Mouse (Mus musculus) gastrocnemius, adult 2 months (tissue): ENCODE data around the gene Clip4. TPM values are rescaled to one million over a fixed set of nuclear protein-coding genes. Genes with fewer than 3 reads are reported as not detected.
"Not testable (repeated sequence)": the region's sequence is repeated elsewhere in the genome, so short reads cannot be mapped to it uniquely, and the experiment has no call there.

Source experiments
- DNase-seq: peaks from one replicate; pipeline ENCODE4 v3.0.0; 2022
- H3K27ac ChIP-seq: fragments of 200-600 bp; 2 replicates; pipeline ENCODE4 v1.8.1; 2022; ENCODE audit warnings: mild to moderate bottlenecking
- H3K4me3 ChIP-seq: fragments of 200-600 bp; 2 replicates; pipeline ENCODE4 v1.8.1; 2022; ENCODE audit warnings: mild to moderate bottlenecking, moderate library complexity
- CTCF ChIP-seq: fragments of 200-600 bp; IDR thresholded peaks from 2 replicates; pipeline ENCODE4 v1.8.1; 2022; ENCODE audit warnings: antibody characterized with exemption, mild to moderate bottlenecking, moderate library complexity
- intact Hi-C: fragments of 180-260 bp; cut with DNase I; formaldehyde crosslinking; loops from one replicate; pipeline ENCODE4 v1.15.1; 2025
- long read RNA-seq, 2 experiments: library from polyadenylated mRNA; stranded (forward); transcript quantifications; one replicate each; pipeline ENCODE4 v2.0.0; 2021
- total RNA-seq, 2 experiments: library from RNA; stranded (reverse); gene quantifications; 2 replicates each; pipeline ENCODE4 v1.2.3; 2021

The Clip4 gene
- total RNA-seq: 100 to 1,000 TPM; 104 to 183 TPM
- long read RNA-seq, experiment 1, partial matches to known transcripts: 67 of 101 reads
- long read RNA-seq, experiment 1, other reads (novel, unspliced or antisense): 34 of 101 reads
- long read RNA-seq, experiment 2, partial matches to known transcripts: 17 of 96 reads
- long read RNA-seq, experiment 2, other reads (novel, unspliced or antisense): 78 of 96 reads

DNA sequence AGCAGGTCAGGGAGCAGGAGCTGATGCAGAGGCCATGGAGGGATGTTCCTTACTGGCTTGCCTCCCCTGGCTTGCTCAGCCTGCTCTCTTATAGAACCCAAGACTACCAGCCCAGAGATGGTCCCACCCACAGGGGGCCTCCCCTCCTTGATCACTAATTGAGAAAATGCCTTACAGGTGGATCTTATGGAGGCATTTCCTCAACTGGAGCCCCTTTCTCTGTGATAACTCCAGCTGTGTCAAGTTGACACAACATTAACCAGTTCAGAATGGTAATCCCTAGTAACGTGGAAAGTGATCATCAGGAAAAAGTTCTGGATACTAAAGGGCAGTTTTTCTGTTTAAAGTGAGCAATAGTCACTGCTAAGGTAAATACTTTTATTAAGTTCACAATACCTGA is at the start of gene Clip4:
Gene Clip4 (plus strand): TSS at position 301 of the 400 bp plus-strand sequence.
- H3K4me3 ChIP-seq, DNase-seq, H3K27ac ChIP-seq, intact Hi-C loops: not testable (repeated sequence)

DNA sequence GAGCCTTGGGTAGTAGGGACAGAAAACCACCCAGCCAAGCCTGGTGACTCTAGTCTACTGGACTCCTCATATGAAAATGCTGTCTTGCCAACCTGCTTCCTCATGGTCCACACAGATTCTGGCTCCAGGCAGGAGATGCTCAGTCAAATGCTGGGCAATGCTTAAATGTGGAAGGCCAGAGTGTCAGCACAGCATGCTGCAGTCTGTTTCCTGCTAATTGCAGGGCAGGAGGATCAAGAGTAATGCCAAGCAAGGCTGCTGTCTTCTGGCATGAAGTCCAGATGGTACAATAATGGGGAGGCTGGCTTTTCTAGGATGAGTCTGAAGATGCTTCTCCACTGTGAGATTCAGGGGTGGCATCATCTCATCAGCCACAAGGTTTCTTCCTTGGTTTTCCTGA is 47.8 kb upstream of the Clip4 start:
- DNase-seq: no peak
- Histone ChIP-seq H3K27ac (peak overlapping the region; percentile 88), H3K4me3 (no peak overlapping the region)
- intact Hi-C loops: no loop called here
- TF ChIP-seq CTCF: no peak

DNA sequence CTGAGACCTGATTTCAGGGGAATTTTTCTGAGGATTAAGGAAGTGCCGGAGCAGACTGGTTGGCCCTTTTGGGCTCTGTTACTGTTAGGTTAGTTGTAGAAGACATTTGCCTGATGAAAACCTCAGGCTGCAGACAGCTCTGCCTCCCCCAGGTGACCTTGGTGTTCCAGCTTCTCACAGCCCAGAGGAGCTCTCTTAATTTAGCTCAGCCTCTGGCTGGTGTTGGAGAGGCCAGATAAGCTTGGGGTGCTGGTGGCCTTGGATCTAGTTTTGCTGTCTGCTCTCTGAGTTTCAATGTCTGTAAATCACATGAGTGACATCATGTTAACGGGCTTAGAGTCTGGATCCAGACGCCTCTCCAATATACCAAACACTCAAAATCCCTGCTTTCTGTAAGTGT is 47.3 kb upstream of the Clip4 start:
- 0 out of 2 replicates have a peak, but pooled peaks have one; percentile 1 for TF ChIP-seq CTCF
- DNase-seq: peak; percentile 62
- no peak overlapping the region for H3K4me3 ChIP-seq
- H3K27ac ChIP-seq: peak overlapping the region; percentile 88
- intact Hi-C loops: no loop called here

DNA sequence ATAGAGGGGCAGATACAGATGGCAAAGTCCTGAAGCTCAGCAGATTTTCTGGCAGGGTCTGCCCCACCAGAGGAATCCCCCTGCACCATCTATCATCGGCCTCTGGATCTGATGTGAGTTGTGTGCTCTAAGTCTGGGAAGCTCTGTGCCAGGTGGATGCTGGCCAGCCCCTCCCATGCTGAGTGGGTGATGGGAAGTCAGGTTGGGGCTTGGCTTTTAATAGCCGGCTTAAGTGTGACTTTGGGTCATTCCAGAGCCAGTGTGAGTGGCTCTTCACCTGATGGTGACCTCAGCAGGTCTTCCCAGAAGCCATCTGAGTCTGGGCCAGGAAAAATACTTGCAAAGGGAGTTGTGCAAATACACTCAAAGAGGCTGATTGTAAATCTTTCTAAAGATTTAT is 37.6 kb upstream of the Clip4 start:
- intact Hi-C loops: loop anchor here (1.0 to 2.0 kb wide), 2 partner anchors 34 to 68 kb away; no protein-coding TSS in a partner anchor
- Histone ChIP-seq H3K27ac (peak overlapping the region; percentile 85), H3K4me3 (no peak overlapping the region)
- peak; percentile 89 for DNase-seq
- no peak for TF ChIP-seq CTCF

DNA sequence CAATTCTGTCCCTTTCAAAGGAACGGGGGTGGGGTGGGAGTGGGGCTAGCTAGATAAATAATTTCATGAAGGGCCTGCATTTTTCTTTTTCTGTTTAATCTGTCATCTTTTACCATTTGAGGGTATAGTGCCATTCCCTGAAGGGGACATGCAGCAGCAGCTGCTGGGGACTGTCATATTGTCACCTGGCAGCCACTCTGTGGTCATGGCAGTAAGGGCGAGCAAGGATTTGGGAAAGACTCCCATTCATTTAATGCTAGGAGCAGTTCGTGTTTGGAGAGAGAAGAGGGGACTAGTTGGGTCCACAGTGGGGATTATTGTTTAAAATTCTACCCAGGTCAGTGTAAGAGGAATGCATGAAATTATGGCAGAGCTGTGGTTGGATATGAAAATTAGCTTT is 31.8 kb upstream of the Clip4 start:
- no peak for TF ChIP-seq CTCF
- intact Hi-C loops: no loop called here
- H3K27ac ChIP-seq: peak overlapping the region; percentile 53
- peak; percentile 13 for DNase-seq
- no peak overlapping the region for H3K4me3 ChIP-seq

DNA sequence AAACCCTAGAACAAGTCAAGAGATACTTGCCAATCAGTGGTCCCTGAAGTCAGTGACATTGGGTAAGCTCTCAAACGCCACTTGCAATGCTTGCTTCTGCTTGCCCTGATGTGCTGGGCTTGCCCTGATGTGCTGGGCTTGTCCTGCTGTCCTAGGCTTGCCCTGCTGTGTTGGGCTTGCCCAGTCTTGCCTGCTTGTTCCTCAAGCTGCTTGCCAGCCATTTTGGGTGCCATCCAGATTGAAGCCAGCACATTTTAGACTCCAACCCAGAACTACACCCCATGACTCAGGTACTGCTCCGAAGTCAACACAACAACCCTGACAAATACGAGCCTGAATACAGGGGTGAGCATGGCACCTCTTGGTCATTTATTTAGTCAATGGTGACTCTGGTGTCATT is 26.1 kb upstream of the Clip4 start:
- no peak for DNase-seq
- intact Hi-C loops: loop anchor here (5.0 kb wide), 1 partner anchor 35 kb away; no protein-coding TSS in a partner anchor
- Histone ChIP-seq H3K4me3 (no peak overlapping the region), H3K27ac (no peak overlapping the region)
- no peak for TF ChIP-seq CTCF

DNA sequence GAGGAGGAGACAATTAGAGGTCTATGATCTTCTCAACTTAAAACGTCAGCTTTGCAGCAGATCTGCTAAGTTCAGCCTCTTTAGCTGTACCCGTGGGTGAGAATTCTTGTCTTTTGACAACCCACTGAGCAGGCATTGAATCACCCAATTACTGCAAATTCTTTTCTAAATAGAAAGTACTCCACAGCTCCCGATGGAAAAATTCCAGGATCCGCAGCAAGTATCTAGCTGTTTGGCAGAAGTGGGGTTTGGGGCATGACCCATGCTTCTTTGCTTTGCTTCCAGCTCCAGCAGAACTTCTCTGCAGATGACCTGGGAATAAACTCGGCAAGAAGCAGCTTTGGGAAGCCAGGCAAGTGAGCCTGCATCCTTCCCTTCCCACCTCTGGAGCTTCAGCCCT is 25.3 kb upstream of the Clip4 start:
- no peak for TF ChIP-seq CTCF
- intact Hi-C loops: loop anchor here (5.0 kb wide), 1 partner anchor 34 kb away; no protein-coding TSS in a partner anchor
- Histone ChIP-seq H3K27ac (no peak overlapping the region), H3K4me3 (no peak overlapping the region)
- DNase-seq: no peak

DNA sequence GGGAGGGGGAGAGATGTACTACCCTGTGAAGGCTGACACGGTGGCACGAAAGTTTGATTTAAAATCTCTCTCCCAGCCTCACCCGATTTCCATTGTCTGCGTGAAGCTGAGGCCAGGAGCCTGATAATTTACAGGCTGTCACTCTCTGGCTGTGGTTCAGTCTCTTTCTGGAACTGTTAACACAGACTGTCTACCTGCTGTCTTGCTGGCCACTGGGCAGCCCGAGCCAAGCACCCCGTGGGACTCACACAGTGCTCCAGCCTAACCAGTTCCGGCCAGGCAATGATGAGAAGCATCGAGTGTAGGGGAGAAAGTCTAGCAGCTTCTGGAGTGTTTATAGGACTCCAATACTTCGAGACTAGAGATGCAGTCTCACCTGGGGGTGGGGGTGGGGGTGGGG is 22.2 kb upstream of the Clip4 start:
- Histone ChIP-seq H3K27ac (no peak overlapping the region), H3K4me3 (no peak overlapping the region)
- TF ChIP-seq CTCF: no peak
- no peak for DNase-seq
- intact Hi-C loops: no loop called here

DNA sequence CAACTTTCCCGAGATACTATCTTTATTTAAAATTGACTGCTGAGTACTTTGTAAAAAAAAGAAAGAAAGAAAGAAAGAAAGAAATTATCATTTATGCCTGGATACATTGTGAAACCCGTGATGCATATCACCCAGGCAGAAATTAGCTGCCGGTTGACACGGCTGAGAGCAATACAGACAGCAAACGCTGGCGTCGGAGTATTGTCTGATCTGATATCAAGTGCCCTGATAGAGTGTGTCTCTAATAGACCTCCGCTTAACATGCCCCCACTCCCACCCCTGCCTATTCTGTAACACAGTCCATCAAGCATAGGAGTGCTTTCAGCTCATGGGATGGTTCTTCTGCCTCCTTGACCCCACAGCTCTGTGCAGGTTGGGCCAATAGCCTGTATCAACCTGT is 20.7 kb upstream of the Clip4 start:
- intact Hi-C loops: no loop called here
- Histone ChIP-seq H3K4me3 (no peak overlapping the region), H3K27ac (no peak overlapping the region)
- no peak for TF ChIP-seq CTCF
- no peak for DNase-seq

DNA sequence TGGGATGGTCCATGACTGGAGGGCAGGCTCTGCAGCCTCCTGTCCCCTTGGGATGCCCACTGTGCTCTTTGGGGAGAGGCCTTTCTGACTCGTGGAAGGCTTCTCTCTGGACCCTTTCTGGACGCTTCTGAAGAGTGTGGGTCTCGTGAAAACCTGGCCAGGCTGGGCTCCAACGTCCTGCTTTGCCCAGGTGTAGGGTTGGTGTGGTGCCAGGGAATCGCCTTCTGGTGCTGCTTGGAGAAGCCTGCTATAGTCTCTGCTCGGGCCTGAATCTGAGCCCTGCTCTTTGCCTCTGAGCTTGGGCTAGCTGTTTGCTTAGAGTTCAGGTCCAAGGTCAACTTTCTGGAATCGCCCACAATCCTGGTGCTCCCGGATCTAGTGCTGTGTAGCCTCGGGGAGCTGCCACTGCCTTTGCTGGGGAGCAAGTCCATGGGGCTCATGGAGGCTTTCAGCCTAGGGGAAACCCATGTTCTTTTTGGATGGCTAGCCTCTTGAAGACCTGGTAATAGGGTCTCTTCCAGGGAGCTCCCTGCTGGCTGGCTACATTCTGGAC is 18.6 kb upstream of the Clip4 start:
- H3K4me3 ChIP-seq: no peak overlapping the region

DNA sequence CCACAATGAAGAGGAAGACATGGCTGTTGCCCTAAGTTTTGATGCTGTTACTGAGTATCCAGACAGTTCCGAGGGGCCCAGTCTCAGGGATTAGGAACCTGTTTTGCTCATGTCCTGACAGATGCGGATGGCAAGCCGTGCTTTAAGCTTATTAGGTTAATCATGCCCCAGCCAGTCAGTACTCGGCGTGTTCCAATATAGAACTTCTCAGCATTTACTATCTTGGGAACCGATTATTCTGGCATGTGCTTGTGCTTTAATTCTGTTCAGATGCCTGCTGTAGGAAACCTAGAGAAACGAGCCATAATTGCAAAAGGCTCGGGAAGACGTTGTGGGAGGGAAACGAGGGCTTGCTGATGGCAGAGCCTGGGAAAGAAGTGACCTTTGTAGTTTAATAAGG is 15.4 kb upstream of the Clip4 start, which contains the start of gene Pcare:
Gene Pcare (minus strand): TSS at position 64 of the 400 bp plus-strand sequence.
- intact Hi-C loops: no loop called here
- H3K4me3 ChIP-seq: no peak within 1 kb of the TSS
- no peak within 1 kb of the TSS for H3K27ac ChIP-seq
- no peak for TF ChIP-seq CTCF
- no peak for DNase-seq

More for the DNA sequence above, 18.6 kb upstream of the Clip4 start:
- intact Hi-C loops: no loop called here
- TF ChIP-seq CTCF: no peak
- no peak overlapping the region for H3K27ac ChIP-seq
- no peak for DNase-seq

DNA sequence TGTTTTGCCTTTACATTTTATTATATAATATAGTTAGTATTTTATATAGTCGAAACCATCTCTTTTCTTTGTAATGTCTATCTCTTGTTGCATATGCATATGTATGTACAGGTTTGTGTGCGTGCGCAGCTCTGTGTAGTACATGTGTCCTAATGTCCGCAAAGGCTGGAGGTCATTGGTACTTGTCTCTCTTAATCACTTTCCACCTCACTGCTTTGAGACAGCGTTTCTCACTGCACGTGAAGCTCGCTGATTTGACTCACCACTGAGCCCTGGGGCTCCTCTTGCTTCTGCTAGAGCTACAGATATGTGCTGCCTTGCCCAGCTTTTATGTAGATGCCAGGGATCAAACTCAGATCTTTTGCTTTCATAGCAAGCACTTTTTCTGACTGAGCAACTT is 7.7 kb upstream of the Clip4 start:
- TF ChIP-seq CTCF: no peak
- H3K4me3 ChIP-seq: no peak overlapping the region
- H3K27ac ChIP-seq: no peak overlapping the region
- DNase-seq: no peak
- intact Hi-C loops: no loop called here

DNA sequence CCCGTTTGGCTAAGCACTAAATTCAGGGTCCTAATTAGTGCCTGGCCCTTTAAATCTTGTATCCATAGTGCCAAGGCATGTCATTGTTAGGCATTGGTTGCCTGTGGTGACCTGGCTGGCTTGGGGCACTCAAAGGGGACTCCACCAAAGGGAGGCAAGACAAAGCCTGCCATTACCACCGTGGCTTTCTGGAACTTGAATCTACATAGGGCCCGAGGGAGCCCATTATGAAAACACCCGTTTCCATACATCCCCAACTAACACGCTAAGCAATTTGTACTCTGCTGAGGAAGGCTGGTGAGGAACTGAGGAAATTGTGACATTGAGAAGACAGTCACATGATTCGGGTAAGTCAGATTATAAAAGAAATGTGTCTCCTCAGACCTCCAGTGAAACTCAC is 1.3 kb downstream of the Clip4 start:
- DNase-seq: no peak
- no peak overlapping the region for H3K27ac ChIP-seq
- TF ChIP-seq CTCF: no peak
- intact Hi-C loops: no loop called here
- no peak overlapping the region for H3K4me3 ChIP-seq

DNA sequence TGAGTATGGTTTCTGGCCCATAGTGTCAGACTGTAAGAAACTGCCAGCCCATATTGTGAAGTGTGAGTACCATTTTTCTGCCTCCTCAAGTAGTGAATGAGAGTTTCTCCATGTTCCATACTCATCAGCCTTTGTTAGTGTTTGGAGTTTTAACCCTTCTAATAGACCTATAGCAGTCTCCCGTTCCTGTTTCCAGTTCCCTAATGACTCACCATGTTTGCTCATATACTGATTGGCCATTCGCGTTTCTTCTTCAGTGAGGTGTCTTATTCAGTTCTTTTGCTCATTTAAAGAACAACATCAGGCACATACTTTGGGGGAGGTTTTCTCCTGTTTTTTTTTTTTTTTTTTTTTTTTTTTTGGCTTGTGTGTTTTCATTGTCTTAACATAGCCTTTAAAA is 2.4 kb downstream of the Clip4 start:
- no peak overlapping the region for H3K4me3 ChIP-seq
- H3K27ac ChIP-seq: no peak overlapping the region
- intact Hi-C loops: no loop called here
- DNase-seq: no peak
- no peak for TF ChIP-seq CTCF
